Mouse (Mus musculus): Measurements from ENCODE around the gene Ppm1b.
"Not testable (repeated sequence)": the region's sequence is repeated elsewhere in the genome, so short reads cannot be mapped to it uniquely, and the experiment has no call there.

The Ppm1b gene

DNA sequence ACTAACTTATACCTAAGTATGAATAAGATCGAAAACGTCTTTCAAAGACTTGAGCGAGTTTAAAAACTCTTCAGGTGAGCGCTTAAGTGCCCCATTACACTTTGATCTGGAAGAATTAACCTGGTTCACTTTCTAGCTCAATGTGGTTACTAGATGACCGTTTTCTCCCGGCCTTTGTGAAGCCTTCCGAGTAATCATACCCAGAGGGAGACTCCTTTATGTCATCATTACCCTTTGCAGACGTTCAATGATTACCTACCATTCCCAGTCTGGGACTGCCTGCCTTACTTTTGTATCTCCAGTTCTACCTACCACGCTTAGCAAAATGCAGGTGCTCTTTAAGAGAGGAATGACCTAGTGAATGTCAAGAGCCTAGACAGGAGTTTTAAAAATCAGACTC is at the start of gene Ppm1b:
Gene Ppm1b, plus strand, starts transcription at position 301 of the 400 bp plus-strand sequence.
- no peak for DNase-seq

DNA sequence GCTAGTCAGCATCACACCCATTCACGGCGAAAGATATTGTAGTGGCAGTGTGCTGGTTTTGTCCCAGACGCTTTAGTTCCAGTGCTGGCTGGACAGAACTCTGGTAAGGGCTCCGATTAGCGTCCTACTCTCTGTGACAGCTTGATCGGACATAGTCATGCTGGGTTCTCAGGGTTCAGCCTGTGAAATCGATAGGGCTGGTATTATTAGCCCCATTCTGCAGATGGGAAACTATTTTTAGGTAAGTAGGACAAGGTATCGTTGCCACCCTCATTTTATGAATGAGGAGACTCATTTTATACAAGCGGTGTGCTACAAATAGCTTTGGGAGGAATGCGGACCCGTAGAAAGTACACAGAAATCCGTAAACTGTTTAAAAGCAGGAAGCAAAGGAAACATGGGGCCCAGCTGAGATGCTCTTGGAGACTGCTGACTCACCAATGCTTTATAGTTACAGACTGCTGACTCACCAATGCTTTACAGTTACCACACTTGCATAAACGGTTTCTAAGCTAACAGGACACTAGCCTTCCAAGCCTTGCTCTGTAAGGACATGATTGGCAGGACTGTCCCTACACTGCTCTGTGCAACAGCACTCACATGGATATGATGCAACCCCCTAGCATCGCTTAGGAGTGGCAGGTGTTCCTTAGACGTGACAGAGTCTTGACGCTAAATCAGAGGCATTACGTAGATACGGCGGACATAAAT is 34.7 kb upstream of the Ppm1b start:
- DNase-seq = no peak

DNA sequence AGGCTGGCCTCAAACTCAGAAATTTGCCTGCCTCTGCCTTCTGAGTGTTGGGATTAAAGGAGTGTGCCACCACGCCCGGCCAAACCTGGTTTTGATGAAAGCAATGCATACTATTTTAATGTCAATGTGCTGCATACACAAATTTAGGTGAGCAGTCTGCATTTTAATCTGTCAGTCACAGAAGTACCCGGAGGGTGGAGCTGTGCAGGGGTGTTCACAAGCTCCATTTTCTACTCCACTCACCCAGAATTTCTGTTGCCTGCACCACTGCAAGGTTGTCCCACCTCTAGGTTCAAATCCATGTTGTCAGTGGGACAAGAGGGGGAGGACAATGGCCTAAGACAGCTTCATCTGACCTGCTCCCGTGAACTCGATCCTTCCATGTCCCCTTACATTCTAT is 31.8 kb upstream of the Ppm1b start:
- no peak for DNase-seq

DNA sequence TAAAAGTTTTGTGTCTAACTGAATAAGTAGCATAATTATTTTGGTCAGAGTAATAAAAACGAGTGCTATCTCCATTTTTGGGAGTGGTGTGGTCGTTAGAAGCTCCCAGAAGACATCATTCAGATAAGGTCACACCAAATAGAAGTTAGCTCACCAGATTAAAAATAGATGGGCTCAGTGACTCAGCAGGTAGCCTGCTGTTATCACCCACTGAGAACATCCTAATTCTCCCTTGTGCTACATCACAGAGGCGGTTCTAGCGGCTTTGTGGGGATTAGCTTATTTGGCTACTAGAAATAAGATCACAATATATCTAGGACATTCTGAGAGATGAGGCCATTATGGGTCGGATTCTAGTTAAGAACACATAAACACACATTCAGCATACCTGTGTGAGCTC is 30.3 kb upstream of the Ppm1b start:
- DNase-seq = no peak

DNA sequence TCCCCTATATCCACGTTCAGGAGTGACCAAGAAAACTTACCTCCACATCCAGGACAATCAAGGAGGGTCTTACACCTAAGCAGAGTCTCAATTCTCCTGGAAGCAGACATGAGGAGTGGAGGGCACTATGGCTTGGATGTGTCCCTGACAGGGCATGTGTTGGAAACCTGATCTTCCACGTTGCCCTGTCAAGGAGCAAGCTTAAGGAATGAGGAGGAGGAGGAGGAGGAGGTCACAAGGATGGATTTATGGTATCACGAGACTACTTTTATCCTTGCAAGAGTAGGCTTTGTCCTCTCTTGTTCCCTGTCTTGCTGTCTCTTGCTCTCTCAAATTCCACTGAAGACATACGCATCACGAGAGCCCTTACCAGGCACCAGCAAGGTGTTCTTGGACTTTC is 29.0 kb upstream of the Ppm1b start:
- no peak for DNase-seq

DNA sequence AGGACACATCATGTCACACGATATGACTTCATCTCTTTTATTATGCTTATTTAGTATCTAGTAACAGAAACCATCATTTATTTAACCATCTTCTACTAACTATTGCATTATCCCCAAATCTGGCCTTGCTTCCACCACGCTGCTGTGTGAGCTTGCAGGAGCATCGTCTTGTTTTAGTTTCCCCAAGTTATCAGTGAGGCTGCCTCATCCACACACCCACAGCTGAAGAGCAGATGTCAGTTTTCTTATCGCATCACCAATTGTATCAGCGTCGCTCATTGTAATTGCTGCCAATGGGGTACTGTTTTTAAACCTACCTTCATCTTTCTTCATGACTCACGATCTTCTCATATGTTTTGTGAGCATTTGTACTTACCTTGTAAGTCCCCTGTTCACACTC is 23.6 kb upstream of the Ppm1b start:
- no peak for DNase-seq

DNA sequence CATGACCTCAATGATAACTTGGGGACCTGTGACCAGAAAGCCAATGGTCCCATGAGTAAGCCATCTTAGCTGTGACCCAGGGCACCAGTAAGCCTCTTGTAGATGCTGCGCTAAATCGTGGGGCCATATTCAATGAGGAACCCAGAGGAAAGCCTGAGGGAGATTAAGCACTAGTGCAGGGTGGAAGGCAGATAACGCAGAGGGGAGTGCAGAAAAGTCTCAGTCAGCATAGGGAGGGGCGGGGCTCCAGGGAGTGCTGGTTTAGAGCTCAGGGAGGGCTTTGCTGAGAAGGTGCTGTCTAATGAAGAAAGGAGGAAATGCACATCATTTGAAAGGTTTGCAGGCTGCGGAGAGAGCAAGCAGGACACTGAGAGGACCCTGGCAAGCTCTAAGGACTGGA is 22.6 kb upstream of the Ppm1b start:
- DNase-seq = no peak

DNA sequence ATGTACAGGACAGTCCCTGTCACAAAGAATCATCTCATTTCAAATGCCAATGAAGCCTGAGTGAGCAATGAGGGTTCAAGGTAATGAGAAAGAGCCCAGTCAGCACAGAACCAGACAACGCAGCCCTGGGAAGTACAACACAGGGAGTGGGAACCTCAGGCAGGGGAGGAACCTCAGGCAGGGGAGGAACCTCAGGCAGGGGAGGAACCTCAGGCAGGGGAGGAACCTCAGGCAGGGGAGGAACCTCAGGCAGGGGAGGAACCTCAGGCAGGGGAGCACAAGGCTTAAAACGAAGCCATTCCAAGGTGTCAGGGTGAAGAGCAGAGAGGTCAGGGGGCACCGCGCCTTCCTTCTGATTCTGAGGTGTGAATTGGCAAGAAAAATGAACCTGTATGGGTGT is 20.9 kb upstream of the Ppm1b start:
- DNase-seq = not testable (repeated sequence)

DNA sequence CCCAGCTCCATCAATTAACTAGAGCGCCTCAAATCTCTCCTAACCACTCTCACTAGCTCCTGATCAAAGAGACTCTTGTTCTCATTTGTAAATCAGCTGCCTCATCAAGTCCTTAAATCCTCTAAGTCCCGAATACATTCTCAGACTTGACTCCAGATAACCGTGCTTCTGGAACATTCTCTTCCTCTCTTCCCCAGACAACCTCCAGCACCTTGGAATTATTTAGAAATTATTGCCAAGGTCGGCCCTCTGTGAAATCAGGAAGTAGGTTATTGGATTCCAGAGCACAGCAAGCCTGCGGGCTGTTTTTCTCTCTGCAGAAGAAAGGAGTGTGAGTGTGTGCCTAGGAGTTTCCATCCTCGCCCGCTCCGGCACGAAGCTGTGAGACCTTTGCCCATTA is 20.2 kb upstream of the Ppm1b start:
- no peak for DNase-seq

DNA sequence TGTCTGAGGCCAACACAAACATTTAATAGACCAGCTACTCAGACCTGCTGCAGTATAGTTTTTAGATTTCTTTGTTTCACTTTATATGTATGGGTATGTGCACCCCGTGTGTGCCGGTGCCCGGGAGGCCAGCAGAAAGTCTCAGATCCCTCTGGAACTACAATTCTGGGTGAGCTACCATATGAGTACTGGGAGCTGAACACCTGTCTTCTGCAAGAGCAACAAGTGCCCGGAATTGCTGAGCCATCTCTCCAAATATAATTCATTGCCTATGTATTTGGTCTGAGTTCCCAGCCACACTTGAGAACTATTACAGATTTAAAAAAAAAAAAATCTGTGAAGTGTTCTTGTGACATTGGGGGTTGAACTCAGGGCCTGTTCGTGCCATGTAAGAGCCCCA is 19.7 kb upstream of the Ppm1b start:
- no peak for DNase-seq

DNA sequence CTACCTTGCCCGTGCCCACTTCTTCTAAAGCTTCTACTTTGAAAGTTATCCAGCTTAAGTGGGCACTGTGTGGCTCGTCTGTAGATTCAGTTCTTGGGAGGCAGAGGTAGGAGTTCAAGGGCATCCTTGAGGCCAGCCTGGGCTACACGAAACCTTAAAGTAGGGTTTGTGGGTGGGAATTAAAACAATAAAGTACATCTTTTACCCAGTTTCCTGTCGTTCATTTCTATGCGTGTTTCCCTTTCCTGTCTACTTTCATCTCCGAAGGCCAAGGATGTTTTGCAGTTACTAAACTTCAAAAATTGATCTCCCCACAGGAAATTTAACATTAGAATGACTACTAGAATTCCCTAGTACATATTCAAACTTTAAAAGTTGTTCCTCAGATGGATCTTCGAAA is 19.3 kb upstream of the Ppm1b start:
- DNase-seq = no peak

DNA sequence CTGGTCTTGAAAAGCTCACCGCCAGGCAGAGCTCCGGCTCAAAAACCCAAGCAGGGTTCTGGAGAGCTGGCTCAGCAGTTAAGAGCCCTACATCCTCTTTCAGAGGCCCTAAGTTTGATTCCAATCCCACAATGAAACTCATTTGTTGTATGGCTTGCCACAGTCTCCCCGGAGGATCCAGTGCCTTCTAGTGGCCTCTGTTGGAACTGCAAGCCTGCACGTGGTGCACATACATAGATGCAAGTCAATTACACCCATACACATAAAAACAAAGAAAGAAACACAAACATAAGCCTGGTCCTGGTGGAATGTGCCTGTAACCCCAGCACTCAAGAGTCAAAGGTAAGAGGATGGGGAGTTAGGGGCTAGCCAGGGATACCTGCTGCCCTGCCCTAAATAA is 18.3 kb upstream of the Ppm1b start:
- DNase-seq = peak; percentile 9

DNA sequence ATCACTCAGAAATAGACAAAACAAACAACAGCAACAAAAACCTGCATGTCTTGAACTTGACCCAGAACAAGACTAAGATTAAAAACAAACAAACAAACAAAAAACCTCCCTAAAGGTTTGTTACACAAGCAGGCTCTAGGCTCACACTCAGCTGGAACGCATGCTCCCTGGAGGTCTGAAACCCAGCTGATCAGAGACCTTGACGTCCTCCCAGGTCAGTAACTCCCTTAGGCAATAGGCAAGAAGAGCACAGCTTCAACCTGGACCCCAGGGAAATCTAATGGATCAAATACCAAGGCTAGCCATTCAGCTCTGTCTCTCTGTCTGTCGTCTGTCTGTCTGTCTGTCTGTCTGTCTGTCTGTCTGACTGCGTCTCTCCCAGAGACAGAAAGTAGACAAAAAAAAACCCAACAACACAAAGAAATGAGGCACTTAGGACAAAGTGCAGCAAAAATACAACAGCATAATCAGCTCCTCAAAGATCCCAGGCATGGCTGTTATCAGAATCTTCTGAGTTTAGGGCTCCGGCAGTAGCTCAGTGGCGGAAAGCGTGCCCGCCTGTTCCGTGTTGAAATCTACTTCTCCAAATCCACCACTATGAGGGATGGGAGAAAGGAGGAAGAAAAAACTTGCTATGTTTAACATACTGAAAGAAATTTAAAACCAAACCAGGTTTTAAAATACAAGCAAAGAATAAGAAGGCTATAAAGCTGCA is 16.4 kb upstream of the Ppm1b start:
- no peak for DNase-seq

DNA sequence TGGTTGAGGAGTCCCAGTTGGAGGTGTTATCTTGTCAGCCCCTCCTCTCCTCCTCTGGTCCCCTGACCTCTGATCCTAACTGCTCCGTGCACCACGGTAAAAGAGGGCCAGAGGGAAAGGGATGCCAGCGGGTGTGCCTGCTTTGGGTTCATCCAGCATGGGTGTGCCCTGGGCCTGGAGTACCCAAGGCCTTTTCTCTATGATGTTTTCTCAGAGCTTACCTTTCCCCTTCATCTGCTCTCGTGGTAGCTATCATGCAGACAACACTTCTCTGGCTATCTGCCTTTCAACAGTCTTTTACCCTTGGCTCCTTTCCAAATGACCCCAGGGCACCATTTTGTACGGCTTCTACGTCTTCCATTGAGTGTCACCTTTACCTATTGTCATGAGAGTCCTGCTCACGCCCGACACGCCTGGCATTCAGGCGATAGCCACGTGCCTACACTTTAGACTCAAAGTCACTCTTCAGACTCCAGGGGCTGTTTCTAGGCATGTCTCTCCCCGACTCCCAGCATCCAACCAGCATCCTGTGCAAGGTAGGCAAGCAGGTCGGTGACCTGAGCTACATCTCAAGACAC is 15.2 kb upstream of the Ppm1b start:
- no peak for DNase-seq

DNA sequence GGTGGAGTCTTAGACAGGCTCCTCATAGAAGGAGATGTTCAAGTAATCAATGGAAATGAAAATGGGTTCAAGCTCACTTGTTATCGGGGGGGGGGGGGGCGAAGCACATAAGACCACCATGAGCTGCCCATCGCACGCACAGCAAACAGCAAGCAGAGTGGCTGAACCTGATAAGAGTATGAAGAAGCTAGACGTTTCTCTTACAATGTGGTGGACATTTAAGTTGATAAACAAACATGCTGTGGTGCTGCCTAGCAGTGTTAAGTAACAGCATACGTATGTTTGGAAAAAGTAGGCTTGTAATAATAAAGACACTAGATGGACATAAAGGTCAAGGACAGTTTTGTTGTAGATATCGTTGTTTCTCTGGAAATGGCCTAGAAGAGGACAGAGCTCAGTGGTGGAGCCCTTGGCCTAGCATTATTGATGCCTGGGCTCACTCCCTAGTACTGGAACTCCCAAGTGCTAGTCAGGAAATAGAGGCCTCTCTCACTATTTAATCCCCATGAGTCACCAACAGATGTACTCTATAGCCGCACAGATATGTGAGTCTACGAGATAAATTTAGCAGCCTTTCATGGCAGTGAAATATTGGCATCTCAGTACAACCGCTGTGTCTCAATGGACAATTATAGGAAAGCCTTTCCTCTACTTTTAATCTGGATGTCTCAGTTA is 14.0 kb upstream of the Ppm1b start:
- DNase-seq = no peak

DNA sequence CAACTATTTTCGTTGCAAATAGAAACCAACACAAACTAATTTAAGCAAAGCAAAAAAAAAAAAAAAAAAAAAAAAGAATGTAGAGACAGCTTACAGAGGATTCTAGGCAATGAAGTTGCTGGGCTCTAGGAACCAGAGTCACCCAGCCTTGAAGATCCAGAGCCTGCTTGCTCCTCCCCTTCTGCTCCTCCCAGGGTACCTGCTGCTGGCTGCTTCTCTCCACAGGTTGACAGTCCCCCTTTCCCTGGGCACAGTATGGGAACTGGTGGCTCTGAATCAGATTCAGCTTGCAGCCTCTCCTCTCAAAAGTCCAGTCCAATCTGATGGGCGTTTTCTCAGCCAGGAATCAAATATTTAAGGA is 13.5 kb upstream of the Ppm1b start:
- no peak for DNase-seq

DNA sequence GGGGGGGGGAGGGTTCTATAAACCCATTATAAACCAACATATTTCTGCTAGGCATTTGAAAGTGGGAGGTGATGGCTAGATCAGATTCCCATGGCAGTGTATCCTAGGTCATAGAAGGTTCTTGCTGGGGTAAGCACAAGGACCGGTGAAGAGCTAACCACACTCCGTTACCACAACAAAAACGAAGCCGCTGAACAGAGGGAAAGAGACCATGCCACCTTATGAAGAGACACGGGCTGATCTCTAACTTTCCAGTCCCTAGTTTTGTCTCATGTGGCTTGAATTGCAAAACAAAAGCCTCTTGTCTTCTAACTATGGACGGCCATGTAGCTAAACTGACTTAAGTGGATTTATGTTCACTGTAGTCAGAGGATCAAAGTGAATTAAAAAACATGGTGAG is 12.2 kb upstream of the Ppm1b start:
- no peak for DNase-seq

DNA sequence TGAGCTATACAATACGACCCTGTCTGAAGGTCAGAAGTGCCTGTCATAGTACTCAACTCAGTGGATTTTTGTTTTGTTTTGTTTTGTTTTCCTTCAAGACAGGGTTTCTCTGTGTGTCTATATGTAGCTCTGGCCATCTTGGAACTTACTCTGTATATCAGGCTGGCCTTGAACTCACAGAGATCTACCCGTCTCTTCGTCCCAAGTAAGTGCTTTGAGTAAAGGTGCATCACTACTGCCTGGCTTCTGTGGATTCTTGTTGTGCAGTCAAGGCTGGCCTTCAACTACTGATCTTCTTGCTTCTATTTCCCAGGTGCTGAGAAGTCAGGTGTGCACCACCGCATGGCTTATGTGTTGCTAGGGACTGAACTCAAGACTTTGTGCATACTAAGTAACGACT is 4.0 kb upstream of the Ppm1b start:
- DNase-seq = no peak

DNA sequence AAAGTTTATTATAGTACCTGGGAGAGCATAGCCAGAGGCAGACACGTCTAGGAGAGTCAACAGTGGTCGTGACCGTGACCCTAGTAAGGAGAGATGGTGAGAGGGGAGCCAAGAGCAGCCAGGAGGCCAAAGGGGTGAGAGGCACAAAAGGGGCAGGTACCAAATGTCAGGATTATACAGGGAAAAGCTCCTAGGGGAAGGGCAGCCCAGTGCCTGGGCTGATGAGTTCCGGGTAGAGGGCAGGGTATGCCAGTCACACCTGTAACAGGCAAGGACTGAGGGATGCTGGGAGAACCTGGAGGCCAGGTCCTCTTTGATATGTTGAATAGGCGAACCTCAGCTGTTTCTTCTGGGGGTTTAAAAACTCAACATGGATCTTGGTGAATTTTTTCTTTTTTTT is 2.8 kb upstream of the Ppm1b start:
- no peak for DNase-seq

DNA sequence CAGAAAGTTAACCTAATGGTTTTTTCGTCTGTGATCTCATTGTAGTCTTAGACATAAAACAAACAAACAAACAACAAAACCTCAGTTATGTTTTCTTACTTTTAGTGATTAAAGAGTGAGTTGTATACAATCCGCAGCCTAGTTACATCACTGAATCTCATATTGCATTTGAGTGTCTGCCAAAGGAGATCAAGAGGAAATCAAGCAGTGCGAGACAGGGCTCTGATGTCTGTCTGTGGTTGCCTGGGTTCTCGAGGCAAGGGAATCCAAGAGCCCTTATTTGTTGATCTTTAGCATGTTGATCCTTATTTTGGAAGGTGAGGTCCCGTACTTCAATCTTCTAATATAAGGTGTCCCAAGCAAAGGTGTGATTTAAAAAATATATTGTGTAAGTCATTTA is 1.7 kb upstream of the Ppm1b start:
- DNase-seq = no peak

DNA sequence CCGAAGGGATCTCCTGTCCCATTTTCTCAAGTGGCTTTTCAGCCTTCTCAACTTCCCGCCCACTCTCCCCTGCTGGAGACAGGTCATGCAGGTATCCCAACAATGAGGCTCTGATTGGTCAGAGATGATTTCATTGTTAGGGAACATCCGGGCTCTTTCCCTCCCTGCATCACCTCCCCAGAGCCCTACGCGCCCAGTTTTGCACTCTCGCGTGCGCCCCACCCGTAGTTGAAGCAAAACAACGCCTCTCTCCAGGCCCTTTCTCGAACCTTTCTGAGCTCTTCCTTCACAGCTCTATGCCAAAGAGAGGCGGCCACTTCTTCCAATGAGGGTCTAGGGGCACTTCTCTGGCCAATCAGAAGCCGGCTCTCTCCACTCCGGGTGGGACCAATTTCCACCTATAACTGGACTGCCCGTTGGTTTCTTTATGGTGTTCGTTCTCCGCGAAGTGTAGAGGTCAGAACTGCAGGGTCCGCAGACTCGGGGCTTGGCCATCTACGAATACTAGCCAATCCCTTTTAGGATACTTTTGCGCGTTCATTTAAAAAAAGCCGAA is 468 bp downstream of the Ppm1b start:
- peak; percentile 90 for DNase-seq

DNA sequence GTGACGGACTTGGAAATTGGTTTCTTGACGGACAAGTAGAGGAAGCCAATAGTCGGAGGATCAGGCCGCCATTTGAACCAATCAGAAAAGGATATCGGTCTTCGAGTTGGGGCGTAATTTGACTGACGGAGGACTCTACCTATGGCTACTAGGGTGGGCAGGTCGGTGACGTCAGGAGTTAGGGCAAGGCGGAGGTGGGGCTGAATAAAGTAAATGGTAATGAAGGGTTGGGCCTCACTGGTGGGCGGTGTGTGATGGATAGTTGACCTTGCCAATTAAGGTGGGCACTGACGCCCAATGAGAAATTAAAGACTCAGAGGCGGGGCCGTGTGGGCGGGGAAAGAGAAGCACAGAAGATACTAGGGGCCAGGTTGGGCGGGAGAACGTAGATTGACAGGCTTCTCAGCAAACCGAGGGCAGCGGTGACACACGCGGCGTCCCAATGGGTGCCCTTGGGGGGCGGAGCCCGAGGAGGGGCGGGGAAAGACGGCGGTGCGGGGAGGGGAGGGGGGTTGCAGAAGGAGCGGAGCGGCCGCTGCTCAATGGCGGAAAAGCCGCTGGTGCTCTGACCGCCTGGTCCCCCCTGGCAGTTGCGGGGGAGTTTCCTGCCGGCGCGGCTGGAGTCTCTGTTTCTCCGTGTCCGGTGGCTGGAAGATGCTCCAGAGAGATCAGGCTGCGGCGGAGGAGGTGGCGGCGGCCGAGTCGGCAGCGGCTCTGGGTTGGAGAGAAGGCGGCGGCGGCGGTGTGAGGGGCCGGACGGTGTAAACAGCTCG is 1.1 kb downstream of the Ppm1b start:
- DNase-seq = peak; percentile 100

DNA sequence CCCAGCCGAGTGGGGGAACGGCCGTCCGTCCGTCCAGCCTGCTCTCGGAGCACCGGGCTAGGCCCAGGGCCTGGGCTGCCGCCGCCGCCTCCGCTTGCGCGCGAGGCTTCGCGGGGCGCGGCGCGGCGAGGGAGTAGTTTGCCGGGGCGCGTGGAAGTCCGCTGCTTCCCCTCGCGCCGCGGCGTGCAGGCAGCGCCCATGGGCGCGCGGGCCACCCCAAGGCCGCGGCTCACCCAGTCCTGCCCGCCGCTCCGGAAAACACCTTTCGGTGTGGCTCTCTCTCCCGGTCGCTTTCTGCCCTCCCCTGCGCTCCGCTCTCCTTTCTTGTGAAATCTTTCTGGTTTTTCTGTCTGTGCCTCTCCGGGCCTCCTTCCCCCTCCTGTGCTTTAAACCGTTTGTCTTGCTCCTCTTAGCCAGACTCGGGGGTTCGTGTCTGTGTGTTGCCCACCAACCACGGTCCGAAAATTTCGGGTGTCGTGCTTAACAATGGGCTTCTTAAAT is 1.9 kb downstream of the Ppm1b start:
- DNase-seq = peak; percentile 59

Measured in thymus, postnatal 25 days (tissue).